ENCODE assay signal across 30 mouse cellular contexts in genomic region chr8:92976656-92977055, GRCm38 (mm10). TPM values are rescaled to one million over a fixed set of nuclear protein-coding genes. Genes with fewer than 3 reads are reported as not detected.
"Had no signal": no experiment of that assay in that cellular context is flagged by ENCODE, and none has a peak within 500 bp of the region (broad histone marks: within the 10 kb centered on the region; RNA-seq: fewer than 3 reads in every experiment).

No protein-coding gene starts in this region.

- DNase-seq: gastrocnemius, postnatal 14 days; heart, adult 2 months; heart, postnatal 14 days; heart, postnatal 4 days; kidney, adult 18-20 months; kidney, adult 8-10 months; kidney, postnatal 10 days; kidney, postnatal 25 days; kidney, postnatal 4 days; liver; liver, embryonic 13.5 days; liver, postnatal 0 days had no signal

- H3K27me3 ChIP-seq: heart, embryonic 13.5 days; heart, embryonic 15.5 days; hindbrain, embryonic 12.5 days; intestine, embryonic 15.5 days; liver, embryonic 13.5 days; liver, embryonic 15.5 days had no signal

- H3K36me3 ChIP-seq: heart, embryonic 13.5 days; heart, embryonic 15.5 days; hindbrain, embryonic 10.5 days; hindbrain, embryonic 12.5 days; intestine, embryonic 15.5 days; limb, embryonic 10.5 days; limb, embryonic 12.5 days; liver, embryonic 13.5 days; liver, embryonic 15.5 days had no signal

- ATAC-seq: hindbrain, embryonic 16.5 days; inflammation-experienced regulatory T-cells, adult 6 months; intestine, embryonic 15.5 days; intestine, postnatal 0 days; liver, postnatal 0 days had no signal

- H3K9me3 ChIP-seq: heart, embryonic 13.5 days; heart, embryonic 15.5 days; hindbrain, embryonic 10.5 days; hindbrain, embryonic 12.5 days; intestine, embryonic 15.5 days; limb, embryonic 10.5 days; limb, embryonic 12.5 days; liver, embryonic 13.5 days; liver, embryonic 15.5 days had no signal

- H3K4me3 ChIP-seq: heart, adult 2 months; heart, embryonic 13.5 days; heart, embryonic 15.5 days; hindbrain, embryonic 10.5 days; hindbrain, embryonic 12.5 days; intestine, embryonic 15.5 days; layer of hippocampus, adult 2 months; left cerebral cortex, adult 2 months; limb, embryonic 10.5 days; limb, embryonic 12.5 days; liver, embryonic 13.5 days; liver, embryonic 15.5 days had no signal

- H3K4me2 ChIP-seq: heart, embryonic 11.5 days; heart, embryonic 13.5 days; heart, embryonic 15.5 days; hindbrain, embryonic 12.5 days; hindbrain, embryonic 14.5 days; intestine, embryonic 15.5 days; limb, embryonic 12.5 days; liver, embryonic 11.5 days; liver, embryonic 13.5 days; liver, embryonic 15.5 days had no signal

- H3K9ac ChIP-seq: heart, embryonic 13.5 days; heart, embryonic 15.5 days; hindbrain, embryonic 12.5 days; hindbrain, embryonic 14.5 days; intestine, embryonic 15.5 days; limb, embryonic 12.5 days; liver, embryonic 13.5 days; liver, embryonic 15.5 days; liver, postnatal 0 days had no signal

- H3K4me1 ChIP-seq: liver, embryonic 13.5 days; liver, embryonic 15.5 days had no signal

- H3K27ac ChIP-seq: heart, adult 2 months; heart, embryonic 13.5 days; heart, embryonic 15.5 days; hindbrain, embryonic 10.5 days; hindbrain, embryonic 12.5 days; hindbrain, embryonic 14.5 days; intestine, embryonic 15.5 days; layer of hippocampus, adult 2 months; left cerebral cortex, adult 2 months; limb, embryonic 10.5 days; limb, embryonic 12.5 days; liver, embryonic 13.5 days; liver, embryonic 15.5 days had no signal

RNA-seq across cellular contexts. Expression of gene Slc6a2, which starts 16.8 kb away (rescaled TPM):
- total RNA-seq: granulocyte monocyte progenitor cell, adult 5-6 weeks had no signal
- polyA plus RNA-seq: heart, embryonic 11.5 days; heart, postnatal 0 days; inflammation-experienced regulatory T-cells, adult 6 months; intestine, postnatal 0 days; liver, embryonic 13.5 days; liver, postnatal 0 days had no signal
